Mouse (Mus musculus): ENCODE measurements around the gene Agap2.
"Not testable (repeated sequence)": the region's sequence is repeated elsewhere in the genome, so short reads cannot be mapped to it uniquely, and the experiment has no call there.

Agap2 gene

DNA sequence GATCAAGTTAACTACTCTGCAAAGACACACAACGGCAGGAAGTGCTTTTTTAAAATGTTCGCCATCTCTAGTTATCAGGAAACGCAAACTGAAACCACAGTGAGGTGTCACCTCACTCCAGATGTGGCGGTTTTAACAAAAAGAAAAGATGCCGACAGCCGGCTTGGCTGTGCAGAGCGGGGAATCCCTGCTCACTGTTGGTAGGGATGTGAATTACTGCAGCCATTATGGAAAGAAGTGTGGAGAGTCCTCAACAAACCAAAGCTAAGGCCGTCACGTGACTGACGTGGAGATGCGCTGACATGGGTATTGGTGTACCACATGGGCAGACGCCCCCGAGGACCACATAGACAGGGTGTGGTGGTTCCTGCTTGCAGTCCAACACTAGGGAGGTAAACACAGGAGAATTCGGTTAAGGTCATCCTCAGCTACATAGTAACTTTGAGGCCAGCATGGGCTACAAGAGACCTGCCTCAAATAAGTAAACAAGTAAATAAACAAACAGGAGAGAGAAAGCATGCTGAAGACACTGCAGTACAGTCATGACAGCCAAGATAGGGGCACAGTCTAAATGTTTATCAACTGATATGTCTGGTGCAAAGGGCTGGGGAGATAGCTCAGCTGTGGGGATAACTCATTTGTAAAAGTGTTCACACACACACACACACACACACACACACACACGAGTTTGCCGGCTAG is 32.6 kb downstream of the Agap2 start:
- peak; percentile 83 for DNase-seq

DNA sequence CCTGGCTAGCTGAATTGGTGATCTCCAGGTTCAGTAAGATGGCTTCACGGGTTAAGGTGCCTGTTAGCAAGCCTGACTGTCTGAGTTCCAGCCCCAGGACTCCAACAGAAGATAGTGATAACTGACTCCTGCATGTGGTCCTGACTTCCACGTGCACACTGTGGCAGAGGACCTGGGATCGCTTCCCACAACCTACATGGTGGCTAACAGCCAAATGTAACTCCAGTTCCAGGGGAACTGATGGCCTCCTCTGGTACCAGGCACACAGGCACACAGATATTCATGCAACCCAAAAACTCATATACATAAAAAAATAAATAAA is 33.1 kb downstream of the Agap2 start:
- no peak for DNase-seq

DNA sequence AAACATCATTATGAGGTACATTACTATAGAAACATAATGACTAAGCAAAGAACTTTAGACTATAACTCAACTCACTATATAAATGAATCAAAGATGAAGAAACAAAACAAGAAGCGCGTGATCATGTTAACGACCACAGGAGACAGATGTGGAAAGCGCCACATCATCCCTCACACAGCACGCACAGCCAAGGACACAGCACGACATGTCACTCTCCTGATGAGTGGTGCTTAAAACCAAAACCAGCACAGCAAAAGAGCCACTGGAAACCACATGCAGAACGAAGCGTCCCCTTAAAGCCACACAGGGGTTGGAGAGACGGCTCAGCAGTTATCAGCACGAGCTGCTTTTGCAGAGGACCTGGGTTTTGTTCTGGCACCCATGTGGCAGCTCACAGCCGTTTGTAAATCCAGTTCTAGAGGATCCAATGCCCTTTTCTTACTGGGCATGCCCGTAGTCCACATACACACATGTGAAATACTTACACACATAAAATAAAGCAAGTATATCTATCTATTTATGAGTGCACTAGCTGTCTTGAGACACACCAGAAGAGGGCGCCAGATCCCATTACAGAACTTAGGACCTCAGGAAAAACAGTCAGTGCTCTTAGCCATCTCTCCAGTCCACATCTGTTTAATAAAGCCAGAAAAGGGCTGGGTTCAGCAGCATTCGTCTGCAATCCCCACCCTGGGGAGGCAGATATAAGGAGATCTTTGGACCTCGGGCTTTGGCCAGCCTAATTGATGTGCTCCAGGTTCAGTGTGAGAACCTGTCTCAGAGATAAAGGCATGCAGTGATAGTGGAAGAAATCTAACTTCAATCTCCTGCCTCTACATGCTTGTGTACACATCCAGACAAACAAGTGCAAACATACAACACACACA is 36.2 kb downstream of the Agap2 start:
- DNase-seq = no peak

DNA sequence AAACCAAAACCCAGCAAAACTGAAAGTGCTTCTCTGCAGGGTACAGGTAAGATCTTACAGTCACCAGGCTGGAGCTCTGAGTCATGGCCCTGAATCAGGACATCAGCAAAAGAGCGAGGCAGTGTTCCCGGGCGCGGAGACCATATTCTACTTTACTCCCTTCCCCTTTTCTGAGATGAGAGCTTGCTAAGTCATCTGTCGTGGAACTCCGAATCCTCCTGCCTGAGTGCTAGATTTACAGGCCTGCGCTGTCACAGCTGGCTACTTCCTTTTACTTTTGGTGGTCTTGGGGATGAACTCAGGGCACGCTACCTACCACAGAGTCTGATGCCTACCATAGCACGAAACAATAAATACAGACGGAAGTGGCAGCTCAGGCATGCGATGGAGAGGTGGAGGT is 39.3 kb downstream of the Agap2 start:
- DNase-seq = no peak

DNA sequence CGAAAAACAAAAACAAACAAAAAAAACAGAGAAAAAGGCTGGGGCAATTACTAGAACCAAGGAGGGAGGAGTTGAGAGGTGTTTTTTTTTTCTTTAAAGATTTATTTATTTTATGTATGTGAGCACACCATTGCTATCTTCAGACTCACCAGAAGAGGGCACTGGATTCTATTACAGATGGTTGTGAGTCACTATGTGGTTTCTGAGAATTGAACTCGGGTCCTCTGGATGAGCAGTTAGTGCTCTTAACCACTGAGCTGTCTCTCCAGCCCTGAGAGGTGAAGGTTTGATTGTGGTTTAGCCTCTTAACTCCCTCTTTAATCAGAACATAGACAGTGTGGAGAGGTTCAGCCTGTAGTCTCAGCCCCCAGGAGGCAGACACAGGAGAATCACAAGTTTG is 40.0 kb downstream of the Agap2 start:
- DNase-seq = no peak

DNA sequence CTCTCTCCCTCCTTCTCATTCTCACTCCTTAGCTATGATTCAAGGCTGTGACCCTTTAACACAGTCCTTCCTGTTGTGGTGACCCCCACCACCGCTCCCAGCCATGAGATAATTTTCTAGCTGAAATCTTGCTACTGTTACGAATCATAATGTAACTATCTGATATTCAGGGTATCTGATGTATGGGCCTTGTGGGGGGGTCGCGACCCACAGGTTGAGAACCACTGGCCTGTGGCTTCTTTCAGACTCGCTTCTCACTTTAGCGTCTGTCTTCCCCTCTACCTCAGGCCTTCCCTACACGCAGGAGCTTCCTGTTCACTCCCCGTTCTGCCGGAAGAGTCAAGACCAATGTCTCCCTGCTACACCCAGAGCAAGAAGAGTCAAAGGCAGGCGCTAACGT is 43.4 kb downstream of the Agap2 start:
- DNase-seq = no peak

DNA sequence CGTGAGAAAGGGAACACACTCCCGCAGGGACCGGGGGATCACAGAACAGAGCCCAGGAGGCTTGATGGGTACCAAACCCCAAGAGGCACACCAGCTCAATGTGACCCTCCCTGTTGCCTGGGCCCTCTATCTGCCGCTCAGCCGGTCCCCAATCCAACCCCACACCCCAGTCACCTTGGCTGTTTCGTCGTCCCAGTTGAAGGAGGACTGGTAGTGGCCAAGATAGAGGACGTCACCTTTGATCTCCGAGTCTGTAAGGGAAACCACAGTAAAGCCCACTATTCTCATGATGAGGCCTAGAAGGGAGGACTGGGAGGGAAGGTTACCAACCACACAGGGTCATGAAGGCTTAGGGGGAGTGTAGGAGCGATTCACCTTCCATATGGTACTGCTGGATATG is 44.1 kb downstream of the Agap2 start:
- DNase-seq = peak; percentile 90

DNA sequence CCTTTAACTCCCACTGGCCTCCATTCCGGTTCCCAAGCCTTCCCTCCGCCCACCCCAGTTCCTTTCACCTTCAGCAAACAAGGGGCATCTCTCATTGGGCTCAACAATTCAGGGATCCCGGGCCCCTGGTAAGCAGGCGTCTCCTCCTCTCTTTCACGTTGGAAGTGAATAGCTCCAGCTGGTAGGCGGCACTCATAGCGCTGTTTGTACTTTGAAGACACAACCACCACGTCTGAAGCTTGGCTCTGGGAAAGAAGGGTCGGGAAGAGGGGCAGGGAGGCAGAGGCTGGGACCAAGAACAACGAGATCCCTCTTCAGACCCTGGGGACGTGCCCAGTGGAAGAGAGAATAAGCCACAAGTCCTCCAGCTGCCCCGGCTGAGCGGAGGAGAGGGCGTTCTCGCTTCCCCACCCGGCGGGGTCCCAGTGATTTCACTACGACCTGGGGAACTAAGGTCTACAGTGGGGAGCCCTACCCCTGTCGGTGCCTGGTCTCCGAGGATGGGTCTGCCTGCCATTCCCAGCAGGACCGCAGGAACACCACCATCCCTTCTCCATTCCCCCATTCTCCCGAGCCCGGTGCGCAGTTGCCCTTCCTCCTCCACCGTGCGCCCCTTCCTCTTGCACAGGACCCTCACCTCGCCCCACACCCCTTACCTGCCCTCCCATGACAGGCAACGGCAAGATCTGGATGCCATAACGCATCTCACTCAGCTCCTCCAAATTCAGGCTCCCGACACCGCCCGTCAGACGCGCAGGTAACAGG is 45.4 kb downstream of the Agap2 start:
- no peak for DNase-seq

DNA sequence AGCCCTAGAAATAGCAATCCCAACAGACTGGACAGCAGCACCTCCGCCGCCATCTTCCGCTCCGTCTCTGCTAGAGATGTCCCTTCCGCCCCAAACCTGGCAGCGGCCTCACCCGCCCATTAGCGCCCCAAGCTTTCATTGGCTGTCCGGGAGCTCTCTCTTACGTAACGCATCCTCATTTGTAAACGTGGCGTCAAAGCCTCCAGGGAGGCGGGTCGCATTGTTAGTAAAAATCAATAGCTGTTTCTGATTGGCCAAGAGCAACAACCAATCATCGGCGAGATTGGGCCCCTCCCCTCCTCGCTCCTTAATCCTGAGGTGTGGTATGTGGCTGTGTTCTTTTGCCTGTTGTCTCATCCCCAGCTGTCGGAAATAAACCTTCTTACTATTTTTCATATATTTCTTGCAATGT is 46.0 kb downstream of the Agap2 start, which contains the start of gene Os9:
TSS of gene Os9 (minus strand) at position 66 of the 412 bp plus-strand sequence.
- DNase-seq = peak; percentile 100

DNA sequence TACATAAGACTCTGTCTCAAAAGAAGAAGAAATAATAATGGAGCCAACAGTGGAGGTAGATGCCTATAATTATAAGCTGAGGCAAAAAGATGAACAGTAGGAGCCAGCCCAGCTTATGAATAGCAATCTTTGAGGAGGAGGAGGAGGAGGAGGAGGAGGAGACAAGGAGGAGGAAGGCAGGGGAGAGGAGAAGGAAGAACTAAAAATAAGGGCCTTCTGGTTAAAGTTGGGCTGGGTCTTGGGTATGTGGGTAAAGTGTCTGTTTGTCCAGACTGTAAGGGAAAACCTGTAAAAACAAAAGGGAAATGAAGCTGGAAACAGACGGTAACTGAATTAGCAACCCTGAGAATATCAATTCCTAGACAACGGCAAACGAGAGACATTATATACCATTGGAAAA is 46.9 kb downstream of the Agap2 start:
- no peak for DNase-seq

DNA sequence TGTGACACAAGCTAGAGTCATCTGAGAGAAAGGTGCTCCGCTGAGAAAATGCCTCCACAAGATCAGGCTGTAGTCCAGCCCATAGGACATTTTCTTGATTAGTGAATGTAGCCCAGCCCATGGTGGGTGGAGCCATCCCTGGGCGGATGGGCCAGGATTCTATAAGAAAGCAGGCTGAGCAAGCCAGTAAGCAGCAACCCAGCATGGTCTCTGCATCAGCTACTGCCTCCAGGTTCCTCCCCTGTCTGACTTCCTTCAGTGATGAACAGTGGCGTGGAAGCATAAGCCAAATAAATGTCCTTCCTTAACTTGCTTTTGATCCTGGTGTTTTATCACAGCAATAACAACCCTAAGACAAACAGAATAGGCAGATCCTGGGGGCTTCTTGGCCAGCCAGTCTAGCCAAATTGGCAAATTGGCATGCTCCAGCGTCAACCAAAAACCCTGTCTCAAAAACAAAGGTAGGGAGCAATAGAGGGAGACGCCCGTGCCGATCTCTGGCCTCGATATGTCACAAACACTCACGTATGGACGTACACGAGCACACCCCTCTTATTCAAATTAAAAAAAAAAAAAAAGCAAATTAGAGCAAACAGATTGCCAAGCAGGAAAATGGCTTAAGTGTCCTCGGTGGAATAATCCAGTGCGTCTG is 47.8 kb downstream of the Agap2 start:
- no peak for DNase-seq

DNA sequence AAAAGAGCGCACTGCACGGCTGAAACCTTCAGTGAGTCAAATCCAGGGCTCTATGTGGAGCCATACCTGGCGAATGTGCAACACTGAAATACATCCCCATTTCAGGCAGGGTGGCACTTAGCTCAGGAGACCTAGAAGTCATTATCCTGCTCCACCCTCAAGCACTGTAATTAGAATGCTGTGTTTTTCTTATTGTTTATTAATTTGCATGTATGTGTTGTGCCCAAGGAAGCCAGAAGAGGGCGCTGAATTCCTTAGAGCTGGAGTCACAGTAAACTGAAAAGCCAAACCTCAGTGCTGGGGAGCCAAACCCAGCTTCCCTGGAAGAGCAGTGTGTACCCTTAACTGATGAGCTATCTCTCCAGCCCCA is 48.3 kb downstream of the Agap2 start:
- DNase-seq = no peak

DNA sequence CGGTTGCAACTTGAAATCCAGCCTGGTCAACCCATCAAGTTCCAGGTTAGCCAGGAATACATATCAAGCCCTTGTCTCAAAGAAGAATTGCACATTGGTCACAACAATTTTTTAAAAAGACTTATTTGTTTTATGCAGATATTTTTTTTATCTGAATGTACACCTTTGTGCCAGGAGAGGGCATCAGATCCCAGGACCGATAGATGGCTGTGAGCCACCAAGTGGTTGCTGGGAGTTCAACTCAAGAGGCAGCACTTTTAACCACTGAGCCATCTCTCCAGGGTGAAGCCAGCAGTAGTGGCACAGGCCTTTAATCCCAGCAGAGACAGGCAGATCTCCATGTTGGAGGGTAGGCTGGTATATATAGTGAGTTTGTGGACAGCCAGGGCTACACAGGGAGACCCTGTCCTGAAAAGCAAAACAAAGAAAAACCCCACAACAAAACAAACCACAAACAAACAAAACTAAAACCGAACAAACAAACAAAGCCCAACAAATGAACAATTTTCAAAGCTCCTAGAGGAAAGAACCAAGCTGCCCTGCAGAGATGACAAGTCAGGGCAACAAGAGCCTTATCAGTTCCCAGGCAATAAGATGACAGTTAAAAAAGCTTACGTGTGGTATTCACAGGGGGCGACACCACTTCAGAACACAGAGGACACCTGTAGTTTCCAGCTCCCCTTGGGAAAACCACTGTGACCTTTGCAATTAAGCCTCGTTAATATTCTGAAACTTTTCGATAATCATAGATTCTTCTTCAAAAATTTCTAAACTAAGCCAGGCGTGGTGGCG is 50.3 kb downstream of the Agap2 start:
- DNase-seq = no peak

DNA sequence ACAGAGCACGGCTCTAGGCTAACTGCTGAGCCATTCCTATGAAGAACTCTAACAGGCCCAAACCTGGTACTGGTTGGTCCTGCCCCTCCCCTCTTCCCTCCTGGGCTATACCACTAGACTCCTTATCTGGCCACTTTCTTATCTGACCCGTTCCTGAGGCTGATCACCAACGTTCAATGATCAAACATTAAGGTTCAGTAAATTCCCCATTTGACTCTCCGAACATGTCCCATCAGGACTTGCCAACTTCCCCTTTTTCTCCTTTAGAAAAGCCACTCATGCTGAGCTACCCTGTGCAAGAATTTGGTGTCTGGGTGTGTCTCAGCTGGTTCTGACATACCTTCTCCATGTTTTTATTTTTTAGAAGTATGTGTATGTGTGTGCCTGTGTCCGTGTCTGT is 51.5 kb downstream of the Agap2 start:
- DNase-seq = no peak

DNA sequence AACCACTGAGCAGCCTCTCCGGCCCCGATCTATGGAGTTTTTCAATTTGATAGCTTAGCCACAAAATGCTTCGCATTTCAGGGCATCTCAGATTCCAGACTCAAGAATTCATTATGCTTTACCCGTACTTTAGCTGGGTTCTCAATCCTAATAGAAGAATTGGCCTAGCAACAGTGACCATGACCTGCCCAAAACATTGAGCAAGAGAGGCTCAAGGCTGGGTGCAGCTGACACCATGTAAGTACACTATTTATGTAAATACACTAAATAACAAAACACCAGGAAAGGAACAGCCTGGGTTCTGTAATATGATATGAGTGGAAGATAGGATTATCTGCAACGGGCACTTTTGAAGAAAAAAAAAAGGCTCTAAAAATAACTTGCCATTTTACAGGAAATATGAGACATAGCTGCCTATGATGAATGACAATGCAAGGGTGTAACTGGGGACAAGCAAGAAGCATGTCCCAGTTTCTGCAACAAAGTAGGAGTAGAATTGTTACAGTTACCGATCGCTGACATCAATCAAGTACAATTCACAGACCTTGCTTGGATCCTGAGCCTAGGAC is 52.7 kb downstream of the Agap2 start:
- DNase-seq = no peak

DNA sequence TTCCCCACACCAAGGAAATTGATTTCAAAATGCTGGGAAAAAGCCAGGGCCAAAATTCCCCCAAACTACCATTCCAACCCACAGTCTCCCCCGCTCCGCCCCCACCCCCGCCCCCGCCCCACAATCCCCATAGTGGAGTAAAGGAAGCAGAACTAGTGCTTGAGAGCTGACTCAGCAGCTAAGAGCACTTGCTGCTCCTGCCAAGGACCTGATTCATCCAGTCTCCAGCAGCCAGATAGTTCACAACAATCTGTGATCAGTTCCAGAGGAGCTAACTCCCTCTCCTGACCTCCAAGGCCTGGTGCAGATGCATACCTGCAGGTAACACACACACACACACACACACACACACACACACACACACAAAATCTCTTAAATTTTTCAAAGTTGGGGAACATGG is 54.3 kb downstream of the Agap2 start:
- no peak for DNase-seq

DNA sequence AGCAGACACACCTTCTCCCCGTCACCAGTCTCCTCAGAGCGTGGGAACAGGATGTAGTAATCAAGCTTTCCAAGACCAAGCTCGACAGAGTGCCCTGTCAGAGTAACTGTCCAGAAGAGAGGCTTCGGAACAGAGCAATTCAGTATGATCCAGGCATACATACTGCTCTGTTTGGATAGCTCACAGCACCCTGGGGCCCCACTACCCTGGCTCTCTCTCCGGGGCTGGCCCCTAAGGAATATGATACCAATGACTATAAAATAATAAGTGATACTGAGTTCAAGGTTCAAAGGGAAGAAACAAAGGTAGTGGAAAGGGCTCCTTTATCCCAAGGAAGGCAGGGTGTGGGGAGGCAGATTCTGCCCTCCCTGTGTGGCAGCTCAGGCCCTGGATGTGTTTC is 57.4 kb downstream of the Agap2 start:
- DNase-seq = no peak

DNA sequence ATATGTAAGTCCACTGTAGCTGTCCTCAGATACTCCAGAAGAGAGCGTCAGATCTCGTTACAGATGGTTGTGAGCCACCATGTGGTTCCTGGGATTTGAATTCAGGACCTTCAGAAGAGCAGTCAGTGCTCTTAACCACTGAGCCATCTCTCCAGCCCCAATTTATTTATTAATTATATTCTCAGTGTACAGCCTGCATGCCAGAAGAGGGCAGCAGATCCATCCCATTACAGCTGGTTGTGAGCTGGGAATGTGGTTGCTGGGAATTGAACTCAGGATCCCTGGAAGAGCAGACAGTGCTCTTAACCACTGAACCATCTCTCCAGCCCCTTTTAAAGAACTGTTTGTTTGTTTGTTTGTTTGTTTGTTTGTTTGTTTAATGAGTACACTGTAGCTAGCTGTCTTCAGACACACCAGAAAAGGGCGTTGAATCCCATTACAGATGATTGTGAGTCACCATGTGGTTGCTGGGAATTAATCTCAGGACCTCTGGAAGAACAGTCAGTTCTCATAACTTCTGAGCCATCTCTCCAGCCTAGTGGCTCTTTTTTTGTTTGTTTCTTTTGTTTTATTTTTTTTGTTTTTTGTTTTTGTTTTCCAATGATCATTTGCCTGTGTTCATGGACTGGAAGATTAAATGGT is 59.4 kb downstream of the Agap2 start:
- not testable (repeated sequence) for DNase-seq

DNA sequence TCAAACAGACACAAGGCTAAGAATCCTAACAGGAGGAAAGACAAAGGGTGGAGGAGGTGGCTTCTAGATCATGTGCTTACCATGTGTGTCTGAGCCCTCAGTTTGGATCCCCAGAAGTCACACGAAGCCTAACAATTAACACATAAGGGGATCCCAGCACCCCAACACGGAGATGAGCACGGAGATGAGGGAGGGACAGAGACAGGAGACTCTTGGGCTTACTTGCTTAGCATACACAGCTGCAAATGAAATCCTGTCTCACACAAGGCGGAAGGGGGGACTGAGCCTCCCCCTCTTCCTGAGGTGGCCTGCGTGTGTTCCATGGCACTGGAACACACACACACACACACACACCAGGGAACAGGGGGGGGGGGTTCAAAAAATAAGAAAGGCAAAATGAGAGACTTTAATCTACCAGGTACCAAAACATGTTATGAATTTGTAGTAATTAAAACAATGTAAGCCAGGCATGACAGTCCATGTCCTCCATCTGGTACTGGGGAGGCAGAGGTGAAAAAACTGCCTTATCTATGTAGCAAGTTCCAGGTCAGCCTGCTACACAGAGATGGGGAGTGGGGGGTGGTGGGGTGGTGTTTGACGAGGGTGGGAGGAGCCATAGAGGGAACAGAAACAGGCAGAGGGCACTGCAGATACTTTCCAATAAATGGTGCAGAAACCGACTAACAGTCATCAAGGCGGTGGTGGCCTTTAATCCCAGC is 60.2 kb downstream of the Agap2 start:
- no peak for DNase-seq

DNA sequence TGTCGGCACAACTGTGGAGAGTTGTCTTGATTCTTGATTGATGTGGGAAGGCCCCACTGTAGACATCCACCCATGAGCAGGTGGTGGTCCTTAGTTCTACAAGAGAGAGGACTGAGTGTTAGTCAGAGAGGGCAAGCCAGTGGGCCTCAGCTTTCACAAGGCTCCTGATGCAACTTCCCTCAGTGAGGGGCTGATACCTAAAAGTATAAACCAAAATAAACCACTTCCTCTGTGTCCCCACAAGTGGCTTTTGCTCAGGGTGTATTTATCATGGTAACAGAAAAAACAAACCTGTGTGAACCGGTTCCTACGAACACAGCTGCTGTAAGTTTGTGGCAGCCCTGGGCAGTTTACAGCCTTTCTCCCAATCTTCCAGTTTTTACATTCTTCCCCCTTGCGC is 61.4 kb downstream of the Agap2 start:
- no peak for DNase-seq

DNA sequence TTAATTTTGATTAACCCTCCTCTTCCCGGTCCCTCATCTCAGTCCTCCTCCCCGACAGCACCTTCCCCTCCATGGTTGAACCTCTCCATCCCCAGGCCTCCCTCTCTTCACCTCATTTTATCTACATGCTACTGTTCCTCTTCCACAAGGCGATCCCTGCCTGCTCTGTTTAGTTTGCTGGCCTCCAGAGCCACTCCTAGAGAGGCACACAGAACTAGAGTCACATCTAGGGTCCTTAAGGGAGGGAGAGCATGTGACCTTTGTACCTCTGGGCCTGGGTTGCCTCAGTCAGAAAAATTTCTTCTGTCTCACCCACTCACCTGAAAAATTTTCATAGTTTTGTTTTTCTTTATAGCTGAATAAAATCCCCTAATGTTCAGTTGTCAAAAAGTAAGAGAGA is 62.8 kb downstream of the Agap2 start:
- DNase-seq = no peak
